Mouse (Mus musculus) liver, adult 2 months (tissue): Measurements from ENCODE around the gene Cdk11b. TPM values are rescaled to one million over a fixed set of nuclear protein-coding genes. Genes with fewer than 3 reads are reported as not detected.
"Not testable (repeated sequence)": the region's sequence is repeated elsewhere in the genome, so short reads cannot be mapped to it uniquely, and the experiment has no call there.

Source experiments
- DNase-seq: peaks from one replicate; pipeline ENCODE4 v3.0.0-alpha.2; 2011; ENCODE audit warnings: low read depth, low spot score; ENCODE audit errors: extremely low read depth
- H3K27ac ChIP-seq: fragments of 200-500 bp; replicated peaks from 2 replicates; pipeline ENCODE4 v1.5.1; 2012; ENCODE audit warnings: low read depth, mild to moderate bottlenecking, control low read depth, inconsistent platforms, low read length; ENCODE audit not compliant: insufficient read depth
- H3K27me3 ChIP-seq: fragments of 200-500 bp; 2 replicates; pipeline ENCODE4 v1.6.1; 2012; ENCODE audit warnings: mild to moderate bottlenecking, moderate library complexity, low read length, inconsistent platforms; ENCODE audit not compliant: control insufficient read depth, insufficient read depth
- H3K36me3 ChIP-seq: fragments of 200-500 bp; 2 replicates; pipeline ENCODE4 v1.6.1; 2012; ENCODE audit warnings: low read length, inconsistent platforms; ENCODE audit not compliant: control insufficient read depth, insufficient read depth
- H3K4me1 ChIP-seq: fragments of 200-500 bp; 2 replicates; pipeline ENCODE4 v1.6.1; 2011; ENCODE audit warnings: low read length; ENCODE audit not compliant: control insufficient read depth, insufficient read depth
- H3K4me3 ChIP-seq: fragments of 200-500 bp; 2 replicates; pipeline ENCODE4 v1.5.1; 2011; ENCODE audit warnings: low read depth, mild to moderate bottlenecking, control low read depth, low read length, moderate library complexity; ENCODE audit not compliant: insufficient read depth
- H3K79me2 ChIP-seq: fragments of 200-500 bp; 2 replicates; pipeline ENCODE4 v1.6.1; 2012; ENCODE audit warnings: inconsistent platforms, mild to moderate bottlenecking, low read length, moderate library complexity; ENCODE audit not compliant: control insufficient read depth, insufficient read depth
- H3K9ac ChIP-seq: fragments of 200-500 bp; 2 replicates; pipeline ENCODE4 v1.6.1; 2012; ENCODE audit warnings: low read depth, mild to moderate bottlenecking, control low read depth, inconsistent platforms, low read length
- CTCF ChIP-seq: fragments of 200-500 bp; IDR thresholded peaks from 2 replicates; pipeline ENCODE4 v1.5.1; 2011; ENCODE audit warnings: low read depth, low read length, control low read depth
- POLR2A ChIP-seq: fragments of 200-500 bp; IDR thresholded peaks from 2 replicates; pipeline ENCODE4 v1.6.1; 2011; ENCODE audit warnings: low read length, control low read depth; ENCODE audit not compliant: insufficient read depth; ENCODE audit errors: extremely low read depth
- WGBS: fragments of 180-500 bp; shearing (Covaris S2); methylation state at CpG from one replicate; pipeline ENCODE4 v1.1.7; 2018; 5-methylcytosine and 5-hydroxymethylcytosine counted together
- polyA plus RNA-seq: library from polyadenylated mRNA; depleted of rRNA; stranded (reverse); fragments of >200 nt; gene quantifications from 2 replicates; pipeline ENCODE4 v1.2.3, GENCODE M21; 2012
- total RNA-seq: library from RNA; depleted of rRNA; stranded (reverse); fragments of >200 nt; gene quantifications from 2 replicates; pipeline ENCODE4 v1.2.3, GENCODE M21; 2014

Cdk11b gene
- total and polyA plus RNA-seq, 2 experiments, result 10.6 to 11.2 TPM

GRCm38 (mm10) chr4:155611860-155612259, 12.8 kb upstream of the Cdk11b start:
- H3K27me3 ChIP-seq, result no peaks in the 10 kb centered on the region
- H3K27ac ChIP-seq, result no peak overlapping the region
- H3K79me2 ChIP-seq, result no peaks in the 10 kb centered on the region; the same call in 1 of the 2 replicates
- H3K4me1 ChIP-seq, result no peaks in the 10 kb centered on the region
- WGBS, result 93% methylated on average over 3 of the region's 3 CpGs
- DNase-seq, result no peak
- peaks cover 61% of the 10 kb centered on the region for H3K36me3 ChIP-seq
- H3K4me3 ChIP-seq, result no peak overlapping the region
- TF ChIP-seq POLR2A, result no peak
- TF ChIP-seq CTCF, result no peak
- H3K9ac ChIP-seq, result no peak overlapping the region

GRCm38 (mm10) chr4:155613264-155613663, 11.4 kb upstream of the Cdk11b start:
- DNase-seq, result peak; percentile 80
- 82% methylated on average over 3 of the region's 3 CpGs for WGBS
- no peak overlapping the region for H3K4me3 ChIP-seq
- H3K27me3 ChIP-seq, result no peaks in the 10 kb centered on the region
- no peak overlapping the region for H3K27ac ChIP-seq
- H3K79me2 ChIP-seq, result no peaks in the 10 kb centered on the region; the same call in 1 of the 2 replicates
- no peak overlapping the region for H3K9ac ChIP-seq
- H3K36me3 ChIP-seq, result peaks cover 71% of the 10 kb centered on the region
- H3K4me1 ChIP-seq, result no peaks in the 10 kb centered on the region
- TF ChIP-seq CTCF (no peak), POLR2A (no peak)

GRCm38 (mm10) chr4:155618321-155618720, 6.3 kb upstream of the Cdk11b start:
- WGBS, result 89% methylated on average over 5 of the region's 5 CpGs
- no peak overlapping the region for H3K9ac ChIP-seq
- TF ChIP-seq CTCF, result no peak
- no peak for TF ChIP-seq POLR2A
- H3K36me3 ChIP-seq, result peaks cover 62% of the 10 kb centered on the region
- H3K27me3 ChIP-seq, result no peaks in the 10 kb centered on the region
- H3K4me1 ChIP-seq, result no peaks in the 10 kb centered on the region
- H3K79me2 ChIP-seq, result peaks cover 2% of the 10 kb centered on the region; the same call in 1 of the 2 replicates
- H3K27ac ChIP-seq, result no peak overlapping the region
- DNase-seq, result no peak
- no peak overlapping the region for H3K4me3 ChIP-seq

GRCm38 (mm10) chr4:155630267-155630666, 5.6 kb downstream of the Cdk11b start:
- H3K27me3 ChIP-seq, result no peaks in the 10 kb centered on the region
- H3K79me2 ChIP-seq, result peaks cover 3% of the 10 kb centered on the region; the same call in 1 of the 2 replicates
- H3K4me3 ChIP-seq, result no peak overlapping the region
- peaks cover 58% of the 10 kb centered on the region for H3K36me3 ChIP-seq
- H3K4me1 ChIP-seq, result peaks cover 2% of the 10 kb centered on the region; the same call in 1 of the 2 replicates
- H3K9ac ChIP-seq, result no peak overlapping the region
- WGBS, result 70% methylated on average over 6 of the region's 6 CpGs
- no peak for DNase-seq
- H3K27ac ChIP-seq, result no peak overlapping the region
- no peak for TF ChIP-seq CTCF
- TF ChIP-seq POLR2A, result no peak

- TF ChIP-seq CTCF (no peak), POLR2A (no peak)
- no peaks in the 10 kb centered on the region for H3K4me1 ChIP-seq
- H3K27ac ChIP-seq, result no peak overlapping the region
- H3K79me2 ChIP-seq, result peaks cover 3% of the 10 kb centered on the region; the same call in 1 of the 2 replicates
- H3K4me3 ChIP-seq, result no peak overlapping the region
- H3K27me3 ChIP-seq, result no peaks in the 10 kb centered on the region
- H3K36me3 ChIP-seq, result peaks cover 64% of the 10 kb centered on the region
- no peak overlapping the region for H3K9ac ChIP-seq
- peak; percentile 68 for DNase-seq
Observed at GRCm38 (mm10) chr4:155635766-155636499, 11.3 kb downstream of the Cdk11b start.

- peaks cover 55% of the 10 kb centered on the region for H3K36me3 ChIP-seq
- H3K4me3 ChIP-seq, result no peak overlapping the region
- TF ChIP-seq CTCF (no peak), POLR2A (no peak)
- WGBS, result 29% methylated on average over 1 of the region's 1 CpGs
- no peaks in the 10 kb centered on the region for H3K79me2 ChIP-seq
- no peak overlapping the region for H3K27ac ChIP-seq
- H3K27me3 ChIP-seq, result no peaks in the 10 kb centered on the region
- H3K9ac ChIP-seq, result no peak overlapping the region
- peaks cover 3% of the 10 kb centered on the region; the same call in 1 of the 2 replicates for H3K4me1 ChIP-seq
- peak; percentile 77 for DNase-seq
Observed at GRCm38 (mm10) chr4:155643531-155643930, 18.9 kb downstream of the Cdk11b start.

GRCm38 (mm10) chr4:155645308-155645707, 20.7 kb downstream of the Cdk11b start, which contains the start of gene Gm10563:
Gm10563 (minus strand) TSS chr4:155645408.
- DNase-seq, H3K27ac ChIP-seq, H3K4me3 ChIP-seq, H3K9ac ChIP-seq, H3K4me1 ChIP-seq, H3K27me3 ChIP-seq, H3K79me2 ChIP-seq: not testable (repeated sequence)
- peaks cover 58% of the 10 kb centered on the region for H3K36me3 ChIP-seq
- 100% methylated on average over 2 of the region's 2 CpGs for WGBS
